Mouse (Mus musculus): ENCODE results near the gene Ubtd2.

The Ubtd2 gene

DNA sequence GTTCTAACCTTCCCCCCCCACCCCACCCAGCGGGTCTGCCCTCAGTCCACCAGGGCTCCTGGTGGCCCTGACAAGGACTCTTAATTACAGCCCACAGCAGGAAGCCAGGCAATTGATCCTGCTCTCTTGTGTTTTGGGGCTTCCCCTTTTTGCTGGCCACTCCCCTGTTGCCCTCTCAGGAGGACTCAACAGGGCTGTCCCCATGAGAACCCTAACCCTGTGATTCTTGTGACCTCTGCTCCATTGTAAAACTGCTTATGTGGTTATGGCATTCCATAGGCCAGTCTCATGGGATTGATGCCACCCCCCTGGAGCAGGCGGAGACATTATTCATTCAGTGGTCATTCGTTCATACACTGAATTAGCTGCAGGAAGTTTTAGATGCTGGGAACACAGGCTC is 108.5 kb downstream of the Ubtd2 start:
- no peak for DNase-seq (ENCODE audit: low read depth, low spot score)

DNA sequence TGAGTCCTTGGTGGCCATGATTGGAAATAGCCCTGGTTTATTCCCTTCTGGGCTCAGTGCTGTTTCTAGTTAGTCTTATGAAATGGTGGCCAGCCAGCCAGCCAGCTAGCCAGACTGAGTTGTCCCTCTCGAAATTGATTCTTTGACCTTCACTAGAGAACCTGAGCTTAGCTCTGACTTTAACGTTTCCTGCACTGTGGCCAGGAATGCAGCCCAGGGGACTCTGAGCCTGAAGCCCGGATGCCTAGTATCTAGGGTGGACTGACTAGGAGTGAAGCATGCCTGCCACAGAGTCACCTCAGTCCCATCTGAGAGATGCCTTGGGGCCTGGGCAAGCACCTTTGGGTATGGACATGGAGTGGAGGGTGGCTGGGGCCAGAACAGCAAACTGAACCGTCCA is 109.5 kb downstream of the Ubtd2 start:
- no peak for DNase-seq (ENCODE audit: low read depth, low spot score)

DNA sequence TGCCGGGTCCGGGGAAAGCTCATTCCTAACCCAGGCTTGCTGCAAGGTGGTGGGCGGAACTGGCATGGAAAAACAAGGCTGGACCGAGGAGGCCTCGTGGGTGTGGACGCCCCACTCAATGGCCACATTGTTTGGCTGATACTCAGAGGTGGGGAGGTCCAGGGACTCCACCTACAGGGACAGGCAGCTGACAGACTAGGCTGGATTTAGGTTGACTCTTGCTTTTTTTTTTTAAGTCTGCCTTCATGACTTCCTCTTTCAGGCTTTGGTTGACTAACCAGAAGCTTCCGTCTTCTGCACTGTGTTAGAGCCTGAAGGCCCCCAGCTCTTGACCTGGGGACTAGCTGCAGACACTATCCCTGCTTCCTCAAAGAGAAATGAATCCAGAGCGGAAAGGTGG is 109.9 kb downstream of the Ubtd2 start:
- DNase-seq (ENCODE audit: low read depth, low spot score): no peak

DNA sequence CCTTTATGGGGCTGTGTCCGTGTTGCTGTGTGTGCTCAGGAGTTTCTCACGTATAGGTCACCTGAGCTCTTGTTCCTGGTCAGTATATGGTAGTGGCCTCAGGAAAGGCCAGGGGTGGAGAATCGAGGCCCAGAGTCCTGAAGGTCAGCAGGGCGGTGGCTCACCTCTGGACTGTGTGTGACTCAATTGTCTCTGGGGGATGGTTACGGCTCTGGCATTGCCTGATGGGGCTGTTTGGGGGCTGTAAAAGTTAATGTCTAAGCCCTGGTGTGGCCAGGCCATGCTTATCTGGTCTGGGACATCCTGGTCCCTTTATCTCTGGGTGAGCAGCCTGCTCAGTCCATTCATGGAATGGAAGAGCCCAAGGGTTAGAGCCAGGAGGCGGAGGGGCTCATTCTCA is 111.0 kb downstream of the Ubtd2 start:
- DNase-seq (ENCODE audit: low read depth, low spot score): no peak
